Mouse (Mus musculus) lung, embryonic 15.5 days (tissue): ENCODE measurements around the gene Zfp772. TPM values are rescaled to one million over a fixed set of nuclear protein-coding genes. Genes with fewer than 3 reads are reported as not detected.
A peak's percentile ranks its signal among the peaks of the same experiment; 100 is the strongest.
"Not testable (repeated sequence)": the region's sequence is repeated elsewhere in the genome, so short reads cannot be mapped to it uniquely, and the experiment has no call there.

Experiments used
- ATAC-seq: fragments of 200-750 bp; cut with Nextera tagmentation; 2 replicates; pipeline ENCODE4 v1.8.0; 2017; ENCODE audit warnings: moderate number of reproducible peaks, borderline replicate concordance; ENCODE audit not compliant: low FRiP score, low TSS enrichment; ENCODE audit errors: extremely low read depth
- H3K27ac ChIP-seq: fragments of 300-500 bp; sonication (generic); 2 replicates; pipeline ENCODE4 v1.5.1; 2015; ENCODE audit warnings: moderate library complexity, mild to moderate bottlenecking, inconsistent platforms
- H3K27me3 ChIP-seq: fragments of 300-500 bp; sonication (generic); 2 replicates; pipeline ENCODE4 v1.6.1; 2015; ENCODE audit warnings: inconsistent platforms
- H3K36me3 ChIP-seq: fragments of 300-500 bp; sonication (generic); 2 replicates; pipeline ENCODE4 v1.6.1; 2015; ENCODE audit warnings: inconsistent platforms
- H3K4me1 ChIP-seq: fragments of 300-500 bp; sonication (generic); 2 replicates; pipeline ENCODE4 v1.6.1; 2015; ENCODE audit warnings: inconsistent platforms
- H3K4me2 ChIP-seq: fragments of 300-500 bp; sonication (generic); 2 replicates; pipeline ENCODE4 v1.6.1; 2015; ENCODE audit warnings: inconsistent platforms, mild to moderate bottlenecking, moderate library complexity
- H3K4me3 ChIP-seq: fragments of 300-500 bp; sonication (generic); 2 replicates; pipeline ENCODE4 v1.5.1; 2015; ENCODE audit warnings: mild to moderate bottlenecking, inconsistent platforms
- H3K9ac ChIP-seq: fragments of 300-500 bp; sonication (generic); 2 replicates; pipeline ENCODE4 v1.6.1; 2015; ENCODE audit warnings: inconsistent platforms
- H3K9me3 ChIP-seq: fragments of 300-500 bp; sonication (generic); 2 replicates; pipeline ENCODE4 v1.6.1; 2016; ENCODE audit warnings: inconsistent platforms
- WGBS: fragments of 180-500 bp; shearing (Covaris S2); methylation state at CpG from one replicate; pipeline ENCODE4 v1.1.7; 2015; 5-methylcytosine and 5-hydroxymethylcytosine counted together
- polyA plus RNA-seq: library from polyadenylated mRNA; unstranded; fragments of >200 nt; fragmentation: Nextera tagmentation; extraction: Ambion mirVana; gene quantifications from 2 replicates; pipeline ENCODE4 v1.2.1, GENCODE M21; 2015

Gene Zfp772
- 7.6 and 8.6 TPM in 2 replicates for polyA plus RNA-seq

DNA sequence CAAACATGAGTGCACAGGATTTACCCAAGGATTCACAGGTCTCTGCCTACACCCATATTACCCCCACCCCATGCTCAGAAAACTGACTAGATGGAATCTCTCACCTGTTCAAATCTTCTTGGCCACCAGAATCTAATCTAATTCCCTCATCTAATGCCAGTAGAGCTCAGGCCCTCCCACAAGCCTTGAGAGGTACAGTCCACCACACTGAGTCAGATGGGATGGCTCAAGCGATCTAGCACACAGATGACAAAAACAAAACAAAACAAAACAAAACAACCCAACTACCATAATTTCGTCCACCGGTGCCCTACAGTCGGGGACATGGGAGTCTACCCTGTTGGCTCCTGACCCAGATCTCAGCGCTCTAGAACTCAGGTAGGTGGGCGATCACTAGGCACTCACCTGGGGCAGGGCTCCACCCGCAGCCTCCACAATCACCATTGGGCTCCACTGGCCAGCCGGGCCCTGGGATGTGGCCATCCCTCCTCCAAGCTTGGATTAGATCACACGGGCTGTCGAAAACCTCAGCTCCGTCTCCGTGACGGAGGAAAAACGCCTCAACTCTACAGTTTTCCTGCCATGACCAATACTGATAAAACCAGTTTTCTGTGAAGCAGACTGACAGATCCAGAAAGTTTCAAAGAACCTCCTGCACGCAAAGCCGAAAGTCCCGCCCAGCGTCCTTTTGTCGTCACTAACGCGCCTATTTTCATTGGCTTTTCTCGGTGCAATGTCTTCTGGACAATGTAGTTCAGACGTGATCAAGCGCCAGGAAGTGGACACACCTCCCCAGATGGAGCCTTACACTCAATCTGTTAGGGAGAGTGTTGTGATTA is at the start of gene Zfp772:
TSS of gene Zfp772 (minus strand) at position 686 of the 839 bp plus-strand sequence.
- peak within 1 kb of the TSS; percentile 51 for H3K9ac ChIP-seq
- not testable (repeated sequence) for H3K4me1 ChIP-seq, ATAC-seq, H3K27ac ChIP-seq, H3K27me3 ChIP-seq, H3K36me3 ChIP-seq, H3K9me3 ChIP-seq
- peak within 1 kb of the TSS; percentile 61 for H3K4me2 ChIP-seq
- peak within 1 kb of the TSS; percentile 55 for H3K4me3 ChIP-seq
- 3% methylated on average over 24 of the region's 24 CpGs for WGBS

DNA sequence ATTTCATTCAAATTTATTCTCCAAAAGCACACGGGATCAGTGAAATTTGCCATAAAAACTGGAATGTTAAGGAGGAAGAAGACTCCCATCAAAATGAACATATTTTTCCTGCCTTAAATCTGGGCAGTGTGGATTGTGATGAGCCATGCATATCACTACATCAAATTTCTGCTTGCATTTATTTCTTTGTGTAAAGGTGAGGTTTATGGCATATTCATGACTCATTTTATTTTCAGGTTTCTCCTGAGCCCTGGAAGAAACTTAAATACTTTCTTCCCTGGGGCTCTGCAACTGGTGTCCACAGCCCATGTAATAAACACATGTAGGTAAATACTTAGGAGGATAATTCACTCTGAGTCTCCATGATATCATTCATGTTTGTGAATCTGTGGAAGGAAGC is 37.4 kb upstream of the Zfp772 start, which contains the start of gene Vmn2r29:
TSS of gene Vmn2r29 (minus strand) at position 101 of the 400 bp plus-strand sequence.
- not testable (repeated sequence) for ATAC-seq, H3K4me2 ChIP-seq, H3K9me3 ChIP-seq, H3K9ac ChIP-seq, H3K27ac ChIP-seq, H3K27me3 ChIP-seq, H3K4me1 ChIP-seq, H3K4me3 ChIP-seq, H3K36me3 ChIP-seq
- no CpG with 5 or more reads among the region's 1 CpGs for WGBS

DNA sequence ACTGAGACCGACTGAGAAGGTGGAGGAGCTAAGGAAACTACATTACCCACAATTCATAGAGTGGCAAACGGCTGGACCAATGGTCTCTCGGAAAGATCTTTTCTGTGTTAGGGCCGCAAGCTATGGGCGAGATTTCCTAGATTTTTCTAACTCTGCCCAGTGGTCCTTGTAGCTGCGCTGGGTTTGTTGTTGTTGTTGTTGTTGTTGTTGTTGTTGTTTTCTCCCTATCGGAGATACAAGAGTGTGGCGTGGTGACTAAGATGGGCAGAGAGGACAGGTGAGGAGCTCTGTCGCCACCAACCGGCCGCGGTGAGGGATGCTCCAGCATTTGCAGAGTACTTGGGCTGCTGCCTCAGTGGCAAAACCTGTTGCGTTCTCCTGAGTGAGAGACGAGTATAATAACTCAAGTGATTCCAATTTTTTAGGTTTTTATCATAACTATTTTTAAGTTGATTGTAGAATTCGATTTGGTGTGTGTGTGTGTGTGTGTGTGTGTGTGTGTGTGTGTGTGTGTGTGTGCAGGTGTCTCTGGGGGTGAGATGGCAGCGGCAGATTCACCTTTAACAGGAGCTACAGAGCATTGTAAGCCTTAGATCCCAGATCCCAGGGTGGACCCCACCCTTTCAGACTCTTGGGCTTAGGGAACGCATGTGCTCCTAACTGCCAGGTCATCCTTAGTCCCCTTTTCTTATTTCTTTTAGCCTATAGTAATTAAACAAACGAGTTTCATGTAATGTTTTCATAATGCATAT is 21.4 kb downstream of the Zfp772 start:
- Histone ChIP-seq H3K4me3 (peak overlapping the region; percentile 60), H3K9ac (0 out of 2 replicates have a peak overlapping the region, but pooled peaks have one; percentile 10), H3K9me3 (no peaks in the 10 kb centered on the region), H3K27me3 (no peaks in the 10 kb centered on the region), H3K4me1 (peaks cover 5% of the 10 kb centered on the region; the same call in 1 of the 2 replicates), H3K36me3 (no peaks in the 10 kb centered on the region), H3K27ac (no peak overlapping the region), H3K4me2 (peak overlapping the region; percentile 53)
- 9% methylated on average over 18 of the region's 18 CpGs for WGBS
- peak; percentile 94 for ATAC-seq

DNA sequence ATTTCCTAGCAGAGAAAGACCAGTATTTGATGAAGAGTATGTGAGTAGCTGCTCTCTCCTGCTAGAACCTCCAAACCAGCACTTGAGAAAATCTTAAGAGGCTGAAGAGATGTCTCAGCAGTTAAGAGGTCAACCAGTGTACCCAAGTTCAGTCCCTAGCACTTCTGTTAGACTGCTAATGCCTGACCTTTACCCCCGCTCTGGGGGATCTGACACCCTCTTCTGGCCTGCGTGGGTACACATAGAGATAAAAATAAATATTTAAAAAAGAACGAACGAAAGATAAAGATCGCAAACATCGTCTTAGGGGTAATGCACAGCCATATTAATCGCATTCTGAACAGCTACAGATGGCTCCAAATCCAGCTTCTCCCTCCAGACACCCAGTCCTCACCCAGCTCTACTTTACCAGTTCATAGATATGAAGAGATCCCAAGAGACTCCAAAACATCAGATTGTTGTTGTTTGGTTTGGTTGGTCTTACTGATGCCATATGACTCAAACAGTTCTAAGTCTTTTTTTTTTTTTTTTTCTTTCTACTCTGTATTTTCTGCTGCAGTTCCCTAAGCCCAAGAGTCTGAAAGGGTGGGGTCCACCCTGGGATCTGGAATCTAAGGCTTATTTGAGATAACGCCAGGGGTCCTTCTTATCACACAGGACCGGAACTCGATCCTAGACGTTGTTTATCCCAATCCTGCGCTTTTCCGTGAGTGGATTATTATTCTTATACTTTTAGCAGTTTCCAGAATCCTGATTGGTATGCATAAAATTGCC is 22.2 kb downstream of the Zfp772 start:
- Histone ChIP-seq H3K4me3 (peak overlapping the region; percentile 60), H3K4me2 (peak overlapping the region; percentile 53), H3K4me1 (peaks cover 5% of the 10 kb centered on the region; the same call in 1 of the 2 replicates), H3K9ac (0 out of 2 replicates have a peak overlapping the region, but pooled peaks have one; percentile 10), H3K9me3 (no peaks in the 10 kb centered on the region), H3K36me3 (peaks cover 5% of the 10 kb centered on the region; the same call in 1 of the 2 replicates), H3K27ac (no peak overlapping the region), H3K27me3 (no peaks in the 10 kb centered on the region)
- 13% methylated on average over 13 of the region's 13 CpGs for WGBS
- ATAC-seq, result peak; percentile 76; the same call in 1 of the 2 replicates

DNA sequence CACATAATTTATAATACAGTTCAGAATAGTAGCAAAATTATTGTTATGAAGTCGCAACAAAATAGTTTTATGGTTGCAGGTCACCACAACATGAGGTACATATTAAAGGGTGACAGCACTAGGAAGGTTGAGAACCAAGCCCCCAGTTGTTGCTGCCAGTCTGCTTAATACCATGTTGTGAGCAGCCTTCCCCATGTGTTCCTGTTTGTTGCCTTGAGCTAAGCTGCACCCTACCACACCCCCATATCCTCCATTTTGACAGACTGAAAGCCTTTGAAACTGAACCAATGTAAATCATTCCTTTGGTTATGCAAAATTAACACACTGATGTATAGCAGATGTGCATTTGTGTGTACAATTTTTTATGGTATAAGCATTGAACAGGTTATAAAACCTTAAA is 23.9 kb downstream of the Zfp772 start:
- Histone ChIP-seq H3K27ac (no peak overlapping the region), H3K9me3 (no peaks in the 10 kb centered on the region), H3K4me3 (no peak overlapping the region), H3K36me3 (peaks cover 19% of the 10 kb centered on the region; the same call in 1 of the 2 replicates), H3K4me2 (no peak overlapping the region), H3K4me1 (peaks cover 5% of the 10 kb centered on the region; the same call in 1 of the 2 replicates), H3K27me3 (no peaks in the 10 kb centered on the region), H3K9ac (no peak overlapping the region)
- no peak for ATAC-seq
- WGBS, result 83% methylated on average over 1 of the region's 1 CpGs

DNA sequence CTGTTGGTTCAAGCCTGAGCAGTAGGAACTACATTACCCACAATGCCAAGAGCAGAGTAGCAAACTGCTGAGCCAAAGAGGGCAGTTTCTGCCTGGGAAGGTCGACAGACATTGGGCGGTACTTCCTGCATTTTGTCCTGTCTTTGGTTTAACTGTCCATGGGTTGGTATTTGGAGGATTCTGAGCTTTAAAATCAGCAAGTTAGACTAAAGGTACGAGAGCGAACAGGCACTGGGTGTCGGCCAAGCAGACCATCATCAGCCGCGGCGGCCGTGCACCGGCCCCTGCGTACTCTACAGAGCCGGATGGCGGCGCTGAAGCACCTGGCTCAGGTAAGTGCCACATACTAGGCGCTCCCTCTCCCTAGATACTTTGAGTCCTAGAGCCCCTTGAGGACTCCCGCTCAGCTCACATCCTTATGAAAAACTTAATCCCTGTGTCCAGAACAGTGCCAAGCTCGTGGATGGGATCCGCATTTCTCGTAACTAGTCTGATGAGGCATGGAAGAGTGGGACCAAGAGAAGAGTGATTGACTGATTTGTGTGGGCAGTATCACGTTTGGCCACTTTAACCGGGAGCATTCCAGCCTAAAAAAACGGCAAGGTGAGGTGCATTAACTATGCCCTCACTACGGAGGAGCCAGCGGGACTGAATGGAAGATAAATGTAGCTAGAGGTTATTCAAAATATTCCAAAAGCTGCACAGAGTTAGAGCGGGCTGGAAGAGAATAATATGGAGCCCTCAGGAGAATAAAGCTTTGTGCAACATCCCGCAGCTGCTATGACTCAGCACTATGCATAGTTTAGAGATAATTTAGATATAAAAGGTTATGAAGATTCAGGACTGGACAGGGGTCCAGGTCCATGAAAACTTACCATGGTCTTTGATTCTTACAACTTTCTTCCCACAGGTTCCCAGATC is 38.3 kb downstream of the Zfp772 start, which contains the start of gene Zfp418:
TSS of gene Zfp418 (plus strand) at position 104 of the 921 bp plus-strand sequence.
- ATAC-seq, result peak; percentile 95
- peak within 1 kb of the TSS; percentile 62 for H3K4me2 ChIP-seq
- H3K36me3 ChIP-seq, result peaks cover 8% of the 10 kb centered on the region; the same call in 1 of the 2 replicates
- peak within 1 kb of the TSS; percentile 82 for H3K27ac ChIP-seq
- WGBS, result under 1% methylated on average over 26 of the region's 26 CpGs
- H3K9ac ChIP-seq, result peak within 1 kb of the TSS; percentile 66
- peaks cover 6% of the 10 kb centered on the region; the same call in 1 of the 2 replicates for H3K4me1 ChIP-seq
- peak within 1 kb of the TSS; percentile 66 for H3K4me3 ChIP-seq
- no peaks in the 10 kb centered on the region for H3K9me3 ChIP-seq
- H3K27me3 ChIP-seq, result no peaks in the 10 kb centered on the region

Other genes starting within 250 kb of the Zfp772 start
- gene Aurkc, start 214.7 kb downstream of the Zfp772 start, polyA plus RNA-seq, result not detected in 2 replicates
- 12.0 and 13.0 TPM in 2 replicates for gene Zfp954, start 88.5 kb downstream of the Zfp772 start, polyA plus RNA-seq
- 2.1 and 2.2 TPM in 2 replicates for gene Zfp773, start 73.2 kb downstream of the Zfp772 start, polyA plus RNA-seq
- gene Zfp418, start 38.7 kb downstream of the Zfp772 start, polyA plus RNA-seq, result 2.4 and 3.1 TPM in 2 replicates
- gene Vmn2r29, start 37.3 kb upstream of the Zfp772 start, polyA plus RNA-seq, result 0.70 TPM in 1 of 2 replicates, not detected in the other
- gene Gm45844, start 68.3 kb upstream of the Zfp772 start, polyA plus RNA-seq, result 2.2 and 3.8 TPM in 2 replicates
- 48.3 and 50.6 TPM in 2 replicates for gene Clcn4, start 90.9 kb upstream of the Zfp772 start, polyA plus RNA-seq
- gene Vmn2r30, start 127.6 kb upstream of the Zfp772 start, polyA plus RNA-seq, result 0.03 TPM in 1 of 2 replicates, not detected in the other
- gene Gm45783, start 164.6 kb upstream of the Zfp772 start, polyA plus RNA-seq, result not detected in 2 replicates
- gene Vmn2r31, start 189.7 kb upstream of the Zfp772 start, polyA plus RNA-seq, result not detected in 2 replicates